Mouse (Mus musculus): ENCODE results near the gene Zfp53.

Zfp53 gene

DNA sequence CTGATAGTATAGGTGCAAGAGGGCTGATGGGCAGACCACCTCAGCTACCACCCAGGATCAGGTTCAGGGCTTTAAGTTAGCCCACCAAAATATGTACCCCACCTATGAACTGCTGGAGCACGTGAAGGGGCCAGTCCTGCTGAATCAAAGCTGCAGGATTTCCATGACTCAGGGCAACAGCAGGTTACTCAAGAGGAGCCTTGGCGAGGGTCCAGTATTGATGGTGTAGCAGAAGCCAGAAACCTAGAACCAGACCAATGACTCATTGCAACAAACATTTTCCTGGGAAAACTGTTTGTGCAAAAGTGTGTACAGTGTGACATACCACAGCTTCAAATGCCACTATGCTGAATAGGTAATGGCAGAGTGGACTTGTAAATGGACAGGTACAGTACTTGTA is 69.0 kb downstream of the Zfp53 start:
- CTCF ChIA-PET, result interaction anchor here in 2 of 4 experiments (0.7 to 1.2 kb wide), 2 partner anchors 9 to 22 kb away, joined by 3 read pairs; partner anchors contain the start of gene Zfp948 (in 1 of the 2)
- POLR2A ChIA-PET, result interaction anchor here in 1 of 4 experiments (1.2 kb wide), 1 partner anchor 9 kb away, joined by 7 read pairs; the partner anchor contains the start of gene Zfp948

All from embryonic stem cell, embryonic (primary cell).